Mouse (Mus musculus) liver, adult 2 months (tissue): Measurements from ENCODE around the gene Msmp. TPM values are rescaled to one million over a fixed set of nuclear protein-coding genes. Genes with fewer than 3 reads are reported as not detected.
A peak's percentile ranks its signal among the peaks of the same experiment; 100 is the strongest.

Experiments used
- DNase-seq: peaks from one replicate; pipeline ENCODE4 v3.0.0-alpha.2; 2011; ENCODE audit warnings: low read depth, low spot score; ENCODE audit errors: extremely low read depth
- H3K27ac ChIP-seq: fragments of 200-500 bp; replicated peaks from 2 replicates; pipeline ENCODE4 v1.5.1; 2012; ENCODE audit warnings: low read depth, mild to moderate bottlenecking, control low read depth, inconsistent platforms, low read length; ENCODE audit not compliant: insufficient read depth
- H3K27me3 ChIP-seq: fragments of 200-500 bp; 2 replicates; pipeline ENCODE4 v1.6.1; 2012; ENCODE audit warnings: mild to moderate bottlenecking, moderate library complexity, low read length, inconsistent platforms; ENCODE audit not compliant: control insufficient read depth, insufficient read depth
- H3K36me3 ChIP-seq: fragments of 200-500 bp; 2 replicates; pipeline ENCODE4 v1.6.1; 2012; ENCODE audit warnings: low read length, inconsistent platforms; ENCODE audit not compliant: control insufficient read depth, insufficient read depth
- H3K4me1 ChIP-seq: fragments of 200-500 bp; 2 replicates; pipeline ENCODE4 v1.6.1; 2011; ENCODE audit warnings: low read length; ENCODE audit not compliant: control insufficient read depth, insufficient read depth
- H3K4me3 ChIP-seq: fragments of 200-500 bp; 2 replicates; pipeline ENCODE4 v1.5.1; 2011; ENCODE audit warnings: low read depth, mild to moderate bottlenecking, control low read depth, low read length, moderate library complexity; ENCODE audit not compliant: insufficient read depth
- H3K79me2 ChIP-seq: fragments of 200-500 bp; 2 replicates; pipeline ENCODE4 v1.6.1; 2012; ENCODE audit warnings: inconsistent platforms, mild to moderate bottlenecking, low read length, moderate library complexity; ENCODE audit not compliant: control insufficient read depth, insufficient read depth
- H3K9ac ChIP-seq: fragments of 200-500 bp; 2 replicates; pipeline ENCODE4 v1.6.1; 2012; ENCODE audit warnings: low read depth, mild to moderate bottlenecking, control low read depth, inconsistent platforms, low read length
- CTCF ChIP-seq: fragments of 200-500 bp; IDR thresholded peaks from 2 replicates; pipeline ENCODE4 v1.5.1; 2011; ENCODE audit warnings: low read depth, low read length, control low read depth
- POLR2A ChIP-seq: fragments of 200-500 bp; IDR thresholded peaks from 2 replicates; pipeline ENCODE4 v1.6.1; 2011; ENCODE audit warnings: low read length, control low read depth; ENCODE audit not compliant: insufficient read depth; ENCODE audit errors: extremely low read depth
- WGBS: fragments of 180-500 bp; shearing (Covaris S2); methylation state at CpG from one replicate; pipeline ENCODE4 v1.1.7; 2018; 5-methylcytosine and 5-hydroxymethylcytosine counted together
- polyA plus RNA-seq: library from polyadenylated mRNA; depleted of rRNA; stranded (reverse); fragments of >200 nt; gene quantifications from 2 replicates; pipeline ENCODE4 v1.2.3, GENCODE M21; 2012
- total RNA-seq: library from RNA; depleted of rRNA; stranded (reverse); fragments of >200 nt; gene quantifications from 2 replicates; pipeline ENCODE4 v1.2.3, GENCODE M21; 2014

Gene Msmp
- total and polyA plus RNA-seq, 2 experiments = not detected

DNA sequence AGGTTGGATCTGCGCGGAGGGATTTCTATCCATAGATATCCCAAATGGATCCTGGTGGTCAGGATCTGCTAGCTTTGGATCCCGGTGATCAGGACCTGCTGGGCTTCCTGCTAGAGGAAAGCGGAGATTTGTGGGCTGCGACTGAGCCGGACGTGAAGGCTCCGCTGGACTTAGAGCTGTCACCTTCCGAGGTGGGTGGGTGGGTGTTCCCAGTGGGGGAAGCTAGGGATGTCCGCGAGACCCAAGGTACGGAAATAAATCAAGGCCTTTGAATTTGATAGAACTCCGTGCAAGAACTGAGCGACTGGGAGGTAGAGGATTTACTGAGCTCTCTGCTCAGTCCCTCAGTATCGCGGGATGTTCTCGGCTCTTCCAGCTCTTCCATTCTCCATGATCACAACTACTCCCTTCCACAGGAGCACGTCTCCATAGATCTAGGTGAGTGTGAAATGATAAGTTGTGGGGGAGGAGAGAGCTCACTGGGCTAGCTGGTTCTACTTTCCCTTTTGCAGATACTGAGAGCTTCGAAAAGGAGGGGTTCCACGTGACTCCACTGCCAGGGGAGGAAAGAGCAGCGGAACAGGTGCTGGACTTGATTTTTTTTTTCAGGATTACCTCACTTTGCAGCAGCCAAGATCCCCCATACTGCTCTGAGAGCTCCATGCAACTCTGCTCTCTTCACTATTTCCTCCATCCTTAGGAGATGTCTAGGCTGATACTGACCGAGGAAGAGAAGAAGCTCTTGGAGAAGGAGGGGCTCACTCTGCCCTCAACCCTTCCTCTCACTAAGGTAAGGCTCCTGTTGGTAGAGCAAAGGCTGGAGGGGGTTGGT lies 21.3 kb downstream of the Msmp start:
- Histone ChIP-seq H3K4me3 (peak overlapping the region; percentile 87), H3K27me3 (no peaks in the 10 kb centered on the region), H3K36me3 (peaks cover 27% of the 10 kb centered on the region), H3K9ac (peak overlapping the region; percentile 75), H3K27ac (peak overlapping the region; percentile 74), H3K4me1 (peaks cover 24% of the 10 kb centered on the region), H3K79me2 (peaks cover 18% of the 10 kb centered on the region)
- no peak for TF ChIP-seq CTCF
- no peak for TF ChIP-seq POLR2A
- DNase-seq = peak; percentile 33
- 2% methylated on average over 22 of the region's 22 CpGs for WGBS

DNA sequence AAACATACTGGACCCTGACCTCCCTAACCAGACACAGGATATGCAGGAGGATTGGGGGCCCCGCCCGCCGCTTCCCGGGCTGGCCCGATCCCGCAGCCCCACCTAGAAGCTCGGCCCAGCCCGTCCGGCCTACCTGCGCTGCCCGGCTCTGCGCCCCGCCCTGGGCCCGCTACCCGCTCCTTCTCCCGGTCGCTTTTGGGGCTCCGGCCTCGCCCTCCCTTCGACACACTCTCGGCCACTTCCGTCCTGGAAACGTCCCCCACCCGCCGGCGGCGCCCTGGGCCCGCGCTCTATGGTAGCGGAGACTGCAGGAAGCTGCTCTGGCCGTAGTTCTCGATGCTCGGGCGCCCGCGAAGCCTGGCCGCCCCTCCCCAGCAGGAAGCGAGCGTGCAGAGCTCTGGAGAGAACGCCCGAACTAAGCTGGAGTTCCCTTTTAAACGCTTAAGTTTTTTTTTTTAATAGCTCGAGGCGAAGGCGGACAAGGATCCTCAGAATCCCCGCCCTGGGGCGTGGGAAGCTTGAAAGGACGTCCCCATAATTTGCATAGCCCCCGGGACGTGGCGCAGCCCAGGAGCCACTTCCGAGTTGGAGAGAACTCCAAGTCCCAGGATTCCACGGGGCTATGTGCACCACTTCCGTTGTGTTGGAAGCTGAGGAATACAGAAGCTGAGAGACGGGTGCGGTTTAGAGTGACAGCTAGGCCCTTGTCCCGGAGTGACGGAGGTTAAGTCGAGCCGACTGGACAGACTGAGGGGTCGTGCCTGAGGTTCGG lies 22.1 kb downstream of the Msmp start, which contains the start of the genes Creb3 and Tln1:
Gene Creb3, plus strand, starts transcription at position 336 of the 772 bp plus-strand sequence.
Gene Tln1, minus strand, starts transcription at position 695 of the 772 bp plus-strand sequence.
- DNase-seq = peak; percentile 97
- no peaks in the 10 kb centered on the region for H3K27me3 ChIP-seq
- H3K27ac ChIP-seq = peak within 1 kb of the TSS; percentile 88
- peaks cover 24% of the 10 kb centered on the region for H3K4me1 ChIP-seq
- peak within 1 kb of the TSS; percentile 95 for H3K9ac ChIP-seq
- no peak for TF ChIP-seq CTCF
- TF ChIP-seq POLR2A = peak; percentile 81
- peaks cover 21% of the 10 kb centered on the region for H3K79me2 ChIP-seq
- H3K4me3 ChIP-seq = peak within 1 kb of the TSS; percentile 87
- WGBS = under 1% methylated on average over 62 of the region's 62 CpGs
- peaks cover 21% of the 10 kb centered on the region; the same call in 1 of the 2 replicates for H3K36me3 ChIP-seq

DNA sequence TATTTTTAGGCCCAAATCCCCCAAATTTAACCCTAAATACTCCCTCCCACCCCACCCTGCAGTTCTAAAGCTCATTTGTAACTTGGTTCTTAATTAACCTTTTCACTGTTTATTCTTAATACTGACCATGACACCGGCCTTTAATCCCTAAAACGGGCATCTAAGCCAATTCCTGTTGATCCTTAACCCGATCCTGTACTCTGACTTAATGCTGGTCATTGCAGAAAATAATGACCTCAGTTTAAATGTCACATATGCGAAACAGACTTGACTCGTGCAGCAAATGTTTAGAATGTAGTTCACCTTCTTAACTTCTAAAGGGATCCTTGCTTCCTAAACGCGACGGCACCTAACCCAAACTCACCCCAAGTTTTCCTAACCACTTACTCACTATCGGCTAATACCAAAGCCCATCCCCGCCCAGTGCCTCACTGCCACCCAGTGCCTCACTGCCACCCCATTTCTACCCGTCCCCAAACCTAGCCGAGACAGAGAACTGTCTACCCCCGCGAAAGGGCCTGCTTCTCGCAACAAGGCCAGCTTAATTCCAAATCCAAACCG lies 22.8 kb downstream of the Msmp start:
- no peak for TF ChIP-seq CTCF
- TF ChIP-seq POLR2A = 0 out of 2 replicates have a peak, but pooled peaks have one; percentile 9
- Histone ChIP-seq H3K27ac (peak overlapping the region; percentile 88), H3K4me3 (peak overlapping the region; percentile 87), H3K4me1 (peaks cover 24% of the 10 kb centered on the region), H3K27me3 (no peaks in the 10 kb centered on the region), H3K36me3 (peaks cover 20% of the 10 kb centered on the region; the same call in 1 of the 2 replicates), H3K79me2 (peaks cover 21% of the 10 kb centered on the region), H3K9ac (peak overlapping the region; percentile 95)
- peak; percentile 73 for DNase-seq
- under 1% methylated on average over 16 of the region's 16 CpGs for WGBS

DNA sequence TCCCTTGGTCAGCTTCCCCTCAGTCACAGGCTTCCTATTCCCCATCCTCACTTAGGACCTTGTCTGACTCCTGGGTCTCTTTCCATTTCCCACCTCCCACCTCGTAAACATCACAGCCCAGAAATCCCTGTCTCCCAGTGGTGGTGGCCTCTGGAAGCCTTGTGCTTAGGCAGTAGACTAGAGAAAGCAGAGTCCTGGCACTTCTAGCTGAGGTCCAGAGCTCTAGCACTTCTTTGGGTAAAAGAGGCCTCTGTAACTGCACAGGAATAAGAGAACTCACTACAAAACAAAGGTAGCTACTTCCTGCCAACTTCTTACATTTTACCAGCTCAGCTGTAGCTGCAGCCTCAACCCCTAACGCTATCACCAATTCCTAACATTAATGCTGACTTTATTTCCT lies 23.3 kb downstream of the Msmp start:
- WGBS = 11% methylated on average over 2 of the region's 2 CpGs
- H3K4me1 ChIP-seq = peaks cover 24% of the 10 kb centered on the region
- peak overlapping the region; percentile 65 for H3K27ac ChIP-seq
- peaks cover 22% of the 10 kb centered on the region for H3K36me3 ChIP-seq
- H3K9ac ChIP-seq = peak overlapping the region; percentile 60
- H3K79me2 ChIP-seq = peaks cover 23% of the 10 kb centered on the region
- H3K27me3 ChIP-seq = no peaks in the 10 kb centered on the region
- H3K4me3 ChIP-seq = peak overlapping the region; percentile 25
- TF ChIP-seq POLR2A (no peak), CTCF (no peak)
- DNase-seq = no peak

DNA sequence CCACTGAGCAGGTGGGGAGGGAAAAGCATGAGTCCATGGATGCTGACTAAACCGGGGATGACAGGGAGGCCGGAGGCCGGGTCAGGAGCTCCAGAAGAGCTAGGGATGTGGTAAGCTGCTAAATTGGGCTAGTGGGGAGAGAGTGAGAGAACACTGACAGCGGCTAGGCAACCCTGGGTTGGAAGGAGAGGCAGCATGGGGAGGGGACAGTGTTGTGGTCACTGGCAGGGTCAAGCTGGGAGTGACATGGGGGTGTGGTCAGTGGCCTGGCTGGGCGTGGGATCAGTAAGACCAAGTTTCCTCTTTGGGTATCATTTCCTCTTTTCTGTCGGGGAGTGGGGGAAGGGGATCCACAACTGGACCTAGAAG lies 24.1 kb downstream of the Msmp start:
- TF ChIP-seq CTCF = no peak
- no peak for TF ChIP-seq POLR2A
- Histone ChIP-seq H3K9ac (peak overlapping the region; percentile 28), H3K4me1 (peaks cover 24% of the 10 kb centered on the region), H3K4me3 (peak overlapping the region; percentile 28), H3K36me3 (peaks cover 23% of the 10 kb centered on the region), H3K27ac (peak overlapping the region; percentile 60), H3K79me2 (peaks cover 23% of the 10 kb centered on the region), H3K27me3 (no peaks in the 10 kb centered on the region)
- peak; percentile 53 for DNase-seq
- WGBS = 30% methylated on average over 6 of the region's 6 CpGs
